Mouse (Mus musculus) MEL-GATA-1-ER (cell line): ENCODE results near the gene Kcnj6.
A peak's percentile ranks its signal among the peaks of the same experiment; 100 is the strongest.

ENCODE experiments used
- DNase-seq: peaks from one replicate; pipeline ENCODE4 v3.0.0-alpha.2; 2012; ENCODE audit warnings: low read depth; ENCODE audit errors: extremely low read depth

The Kcnj6 gene

DNA sequence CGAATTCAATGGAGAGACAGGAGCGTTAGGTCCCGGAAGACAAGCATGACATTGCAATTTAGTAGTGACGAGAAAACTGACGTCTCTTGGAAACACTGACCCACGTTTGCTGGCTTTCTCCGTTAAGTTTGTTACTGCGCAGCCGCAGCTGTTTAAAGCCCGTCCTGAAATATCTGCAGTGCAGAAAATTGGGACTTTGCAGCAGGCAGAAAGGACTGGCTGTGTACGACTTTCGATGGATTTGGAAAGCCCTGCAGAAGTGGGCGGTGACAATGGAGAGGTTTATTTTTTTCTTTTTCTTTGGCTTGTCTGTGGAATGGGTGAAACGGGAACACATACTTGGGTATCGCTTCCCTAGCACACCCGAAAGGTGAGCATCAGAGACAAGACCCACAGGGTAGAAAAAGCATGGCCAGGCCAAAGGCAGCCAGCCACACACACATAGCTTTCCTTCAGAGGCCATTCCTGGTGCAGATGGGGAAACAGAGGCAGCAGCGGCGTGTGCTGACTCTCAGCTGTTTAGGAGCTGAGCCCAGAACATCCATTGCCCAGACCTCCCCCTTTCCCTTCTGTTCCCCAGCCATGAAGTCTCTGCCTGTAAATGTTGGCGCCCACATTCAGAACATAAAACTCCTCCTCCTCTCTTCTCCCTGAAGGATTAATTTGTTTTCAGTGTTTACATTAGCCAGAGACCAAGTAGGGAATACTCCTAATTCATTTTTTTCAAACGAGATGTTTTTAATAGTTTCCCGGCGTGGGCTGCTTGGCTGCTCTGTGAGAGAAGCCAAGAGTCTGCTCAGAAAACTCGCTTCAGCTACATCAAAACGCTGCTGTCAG, 215.2 kb downstream of the Kcnj6 start:
- no peak for DNase-seq

GRCm38 (mm10) chr16:94773928-94774327, 223.6 kb downstream of the Kcnj6 start:
- DNase-seq, result peak; percentile 26

DNA sequence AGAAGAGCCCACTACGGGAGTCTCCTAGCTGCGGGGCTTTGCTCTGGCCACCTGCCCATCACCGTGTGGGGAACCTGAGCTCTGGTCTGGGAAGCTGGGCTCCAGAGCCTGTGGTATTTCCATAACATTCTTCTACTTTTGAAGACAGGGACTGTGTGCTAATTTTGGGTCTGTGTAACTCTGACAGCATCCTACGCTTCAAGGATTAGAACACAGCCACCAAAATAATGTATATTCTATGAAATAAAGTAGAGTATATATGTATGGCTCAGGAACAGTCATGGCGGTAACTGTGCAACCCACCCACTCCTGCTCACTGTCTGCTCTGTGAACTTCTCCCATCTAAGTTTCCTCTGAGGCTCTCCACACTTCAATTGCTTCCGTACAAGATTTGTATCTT, 229.9 kb downstream of the Kcnj6 start:
- no peak for DNase-seq

GRCm38 (mm10) chr16:94765129-94765528, 232.4 kb downstream of the Kcnj6 start:
- DNase-seq, result no peak

DNA sequence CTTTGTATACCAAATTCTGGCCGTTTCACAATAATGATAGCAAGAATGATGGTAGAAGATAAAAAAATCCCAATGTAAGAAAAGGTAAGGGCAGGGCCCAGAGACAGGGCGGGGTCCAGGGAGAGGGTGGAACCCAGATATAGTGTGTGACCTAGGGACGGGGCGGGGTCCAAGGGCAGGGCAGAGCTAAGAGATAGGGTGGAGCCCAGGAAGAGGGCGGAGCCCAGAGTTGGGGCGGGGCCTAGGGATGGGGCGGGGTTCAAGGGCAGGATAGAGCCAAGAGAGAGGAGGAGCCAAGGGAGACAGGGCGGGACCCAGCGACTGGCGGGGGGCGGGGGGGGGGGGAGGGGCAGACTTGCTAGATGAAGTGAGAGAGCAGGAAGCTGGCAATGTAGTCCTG, 236.8 kb downstream of the Kcnj6 start:
- DNase-seq, result no peak

DNA sequence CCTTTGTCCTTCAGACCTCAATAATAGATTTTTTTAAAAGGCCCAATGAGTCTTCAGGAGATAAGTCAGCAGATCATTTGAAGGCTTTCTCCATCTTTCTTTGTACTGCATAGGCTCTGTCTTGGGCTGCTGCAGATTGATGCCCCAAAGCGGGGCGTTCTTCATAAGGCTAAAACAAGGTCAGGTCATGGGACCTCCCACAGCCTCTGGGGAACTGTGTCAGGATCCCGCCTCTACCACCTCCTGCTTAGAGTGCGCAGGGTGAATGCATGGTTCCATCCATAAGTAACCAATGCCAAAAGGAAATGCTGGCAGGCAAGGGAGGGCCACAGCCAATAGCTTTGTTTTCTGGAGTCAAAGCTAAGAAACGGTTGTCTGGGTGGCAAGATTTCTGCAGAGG, 237.7 kb downstream of the Kcnj6 start:
- no peak for DNase-seq

GRCm38 (mm10) chr16:94758606-94759005, 238.9 kb downstream of the Kcnj6 start:
- DNase-seq, result no peak

- DNase-seq, result no peak
Measured at GRCm38 (mm10) chr16:94756352-94756751, 241.1 kb downstream of the Kcnj6 start.

- no peak for DNase-seq
Measured at GRCm38 (mm10) chr16:94753453-94753852, 244.0 kb downstream of the Kcnj6 start.

DNA sequence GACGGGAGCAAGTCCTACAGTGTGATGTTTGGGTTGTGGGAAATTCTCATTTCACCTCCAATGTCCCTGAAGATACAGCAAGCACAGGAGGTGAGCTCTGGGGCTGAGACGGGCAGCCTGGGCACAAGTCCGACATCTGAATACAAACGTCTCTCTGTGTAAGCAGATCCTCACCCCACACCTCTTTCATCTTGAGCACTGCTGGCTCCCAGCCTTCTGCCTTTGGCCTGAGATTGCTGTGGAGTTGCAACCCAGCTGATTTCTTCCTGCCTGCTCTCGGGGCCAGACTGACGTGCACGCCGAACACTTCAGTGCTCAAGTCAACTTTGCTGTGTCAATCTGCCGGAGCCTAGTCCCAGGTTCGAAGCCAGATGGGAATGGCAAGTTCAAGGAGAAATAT, 244.7 kb downstream of the Kcnj6 start:
- DNase-seq, result no peak

GRCm38 (mm10) chr16:94745016-94745415, 252.5 kb downstream of the Kcnj6 start:
- DNase-seq, result no peak

- peak; percentile 12 for DNase-seq
Measured at GRCm38 (mm10) chr16:94743853-94744501, 253.5 kb downstream of the Kcnj6 start.

DNA sequence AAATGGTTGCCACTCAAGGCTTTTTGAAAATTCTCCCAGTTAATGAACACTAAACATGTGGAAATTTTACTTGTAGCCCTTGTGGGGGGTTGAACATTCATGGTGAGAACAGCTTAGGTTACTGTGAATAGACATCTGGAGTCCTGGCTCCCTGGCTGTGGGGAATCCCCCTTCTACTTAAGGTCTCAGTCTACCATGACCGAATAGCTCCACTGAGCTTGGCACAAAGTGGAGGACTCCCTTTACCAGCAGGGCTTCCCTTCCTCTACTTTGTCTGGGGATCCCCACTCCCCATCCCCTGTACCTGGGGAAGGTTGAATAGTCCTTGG, 260.2 kb downstream of the Kcnj6 start:
- no peak for DNase-seq

GRCm38 (mm10) chr16:94736462-94737358, 260.8 kb downstream of the Kcnj6 start:
- no peak for DNase-seq

DNA sequence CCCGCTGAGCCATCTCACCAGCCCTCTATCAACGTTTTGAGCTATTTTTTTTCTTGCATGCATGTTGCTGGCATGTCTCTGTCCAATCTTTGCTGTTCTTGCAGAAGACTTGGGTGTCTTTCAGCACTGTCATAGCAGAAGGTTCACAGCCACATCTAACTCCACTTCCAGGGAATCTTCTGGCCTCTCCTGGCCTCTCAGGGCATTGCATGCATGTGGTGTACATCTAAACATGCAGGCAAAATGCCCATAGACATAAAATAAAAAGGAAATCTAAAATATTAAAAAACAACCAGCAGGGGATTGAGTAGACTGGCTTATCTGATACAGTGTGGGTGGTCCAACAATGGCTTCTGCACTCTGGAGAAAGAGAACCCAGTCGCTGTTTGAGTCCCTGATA, 262.0 kb downstream of the Kcnj6 start:
- DNase-seq, result no peak

DNA sequence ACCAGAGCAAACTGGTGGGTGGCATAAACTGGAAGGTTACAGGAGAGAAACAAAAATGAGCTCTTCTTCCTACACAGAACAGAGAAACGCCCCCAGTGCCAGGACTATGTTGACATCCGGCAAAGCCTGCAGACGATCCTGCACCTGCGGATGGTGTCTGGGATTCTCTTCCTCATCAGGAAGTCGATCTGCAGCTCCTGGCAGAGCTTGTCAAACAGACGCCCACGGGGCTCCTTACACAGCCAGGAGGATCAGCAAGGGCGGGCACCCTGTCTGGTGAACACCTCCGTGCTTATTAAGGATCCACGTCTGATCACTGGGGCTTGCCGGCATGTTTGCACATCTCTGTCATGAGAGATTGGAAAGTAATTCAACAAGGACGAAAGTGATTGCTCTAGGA, 266.5 kb downstream of the Kcnj6 start:
- DNase-seq, result no peak

DNA sequence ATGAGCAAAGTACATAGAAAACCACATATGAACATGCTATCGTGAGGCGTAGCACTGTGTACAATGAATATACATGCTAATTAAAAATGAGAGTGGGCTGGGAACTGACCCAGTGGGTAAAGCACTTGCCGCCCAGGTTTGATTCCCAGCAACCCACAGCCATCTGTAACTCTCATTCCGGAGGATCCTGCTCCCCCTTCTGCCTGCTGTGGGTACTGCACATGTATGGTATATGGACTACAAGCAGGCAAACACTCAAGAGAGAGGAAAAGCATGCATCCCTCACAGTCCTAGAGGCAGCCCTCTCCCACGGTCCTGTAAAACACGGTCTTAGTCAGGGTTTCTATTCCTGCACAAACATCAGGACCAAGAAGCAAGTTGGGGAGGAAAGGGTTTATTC, 268.3 kb downstream of the Kcnj6 start:
- no peak for DNase-seq

DNA sequence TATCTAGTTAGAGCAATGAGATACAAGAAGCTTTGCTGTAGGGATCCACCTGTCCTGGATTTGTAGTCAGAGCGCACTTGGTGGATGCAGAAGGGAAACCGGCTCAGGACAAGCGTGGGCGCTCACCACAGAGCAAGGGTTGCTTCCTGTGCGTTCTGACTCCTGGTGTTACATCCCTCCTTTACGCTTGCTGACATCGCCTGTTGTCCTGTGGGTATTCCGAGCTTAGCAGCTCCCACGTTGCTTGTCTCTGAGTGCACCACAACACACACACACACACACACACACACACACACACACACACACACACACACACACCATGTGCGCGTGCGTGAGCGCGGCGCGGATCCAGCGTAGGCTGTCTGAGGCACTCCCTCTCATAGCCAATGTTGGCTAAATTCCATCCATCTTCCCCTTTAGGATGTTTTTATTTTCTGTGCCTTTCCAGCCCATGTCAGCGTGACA, 272.7 kb downstream of the Kcnj6 start:
- DNase-seq, result peak; percentile 38

DNA sequence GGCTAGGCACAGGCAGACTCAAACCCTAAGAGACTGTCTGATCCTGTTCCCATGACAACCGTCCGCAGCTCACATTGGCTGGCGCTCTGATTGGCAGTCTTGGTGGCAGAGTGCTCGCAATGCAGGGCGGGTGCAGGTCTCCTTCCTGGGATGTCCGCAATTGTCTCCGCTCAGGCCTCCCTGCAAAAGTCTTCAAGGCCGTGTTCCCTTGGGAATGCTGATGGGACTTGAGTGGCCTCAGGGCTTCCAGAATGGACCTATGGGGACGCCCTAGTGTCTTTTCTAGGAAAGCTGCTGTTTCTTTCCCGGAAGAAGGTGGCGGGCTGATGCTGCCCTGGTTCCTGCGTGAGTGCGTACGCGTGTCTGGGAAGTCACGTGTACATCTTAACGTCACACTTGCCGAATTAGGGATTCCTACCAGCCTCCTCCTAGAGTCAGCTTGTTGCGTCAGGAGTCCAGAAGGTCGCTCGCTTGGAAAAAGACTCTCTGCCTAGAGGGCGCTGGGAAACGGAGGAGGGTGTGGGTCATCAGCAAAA, 273.4 kb downstream of the Kcnj6 start:
- DNase-seq, result peak; percentile 82

GRCm38 (mm10) chr16:94722936-94723335, 274.6 kb downstream of the Kcnj6 start:
- DNase-seq, result no peak

- no peak for DNase-seq
Measured at GRCm38 (mm10) chr16:94721549-94722006, 275.9 kb downstream of the Kcnj6 start.
